Mouse (Mus musculus) heart, embryonic 14.5 days (tissue): ENCODE measurements around the gene Srd5a3. TPM values are rescaled to one million over a fixed set of nuclear protein-coding genes. Genes with fewer than 3 reads are reported as not detected.

ENCODE experiments used
- ATAC-seq: fragments of 200-750 bp; cut with Nextera tagmentation; 2 replicates; pipeline ENCODE4 v1.8.0; 2017; ENCODE audit warnings: low read depth, moderate TSS enrichment; ENCODE audit not compliant: insufficient number of reproducible peaks, insufficient read depth, low FRiP score
- H3K27ac ChIP-seq, 2 experiments: fragments of 200-500 bp in 1 of 2; fragments of 300-500 bp in 1 of 2; sonication (generic) in 1 of 2; replicated peaks in 1 of 2; 2 replicates each; pipeline ENCODE4 v1.5.1; 2012 to 2014; ENCODE audit warnings: low read depth in 2 of 2, low read length in 2 of 2, control low read depth in 1 of 2, mild to moderate bottlenecking in 1 of 2, mixed read lengths in 1 of 2; ENCODE audit not compliant: control insufficient read depth in 1 of 2, insufficient read depth in 1 of 2
- H3K27me3 ChIP-seq: fragments of 300-500 bp; sonication (generic); 2 replicates; pipeline ENCODE4 v1.6.1; 2014; ENCODE audit warnings: mild to moderate bottlenecking, low read length, control low read depth; ENCODE audit not compliant: control insufficient read depth, insufficient read depth
- H3K36me3 ChIP-seq: fragments of 300-500 bp; sonication (generic); 2 replicates; pipeline ENCODE4 v1.6.1; 2014; ENCODE audit warnings: mild to moderate bottlenecking, control low read depth, low read length, mixed read lengths; ENCODE audit not compliant: control insufficient read depth, insufficient read depth
- H3K4me1 ChIP-seq, 2 experiments: fragments of 200-500 bp in 1 of 2; fragments of 300-500 bp in 1 of 2; sonication (generic) in 1 of 2; 2 replicates each; pipeline ENCODE4 v1.6.1; 2012 to 2014; ENCODE audit warnings: low read length in 2 of 2, control low read depth in 1 of 2, mixed read lengths in 1 of 2; ENCODE audit not compliant: control insufficient read depth in 2 of 2, insufficient read depth in 2 of 2
- H3K4me2 ChIP-seq: fragments of 300-500 bp; sonication (generic); 2 replicates; pipeline ENCODE4 v1.6.1; 2014; ENCODE audit warnings: mild to moderate bottlenecking, low read length
- H3K4me3 ChIP-seq, 2 experiments: fragments of 200-500 bp in 1 of 2; fragments of 300-500 bp in 1 of 2; sonication (generic) in 1 of 2; 2 replicates each; pipeline ENCODE4 v1.5.1; 2012 to 2014; ENCODE audit warnings: low read length in 2 of 2, mild to moderate bottlenecking in 2 of 2, control low read depth in 1 of 2, low read depth in 1 of 2, moderate library complexity in 1 of 2; ENCODE audit not compliant: control insufficient read depth in 1 of 2, insufficient read depth in 1 of 2
- H3K9ac ChIP-seq: fragments of 300-500 bp; sonication (generic); 2 replicates; pipeline ENCODE4 v1.6.1; 2014; ENCODE audit warnings: mild to moderate bottlenecking, low read length
- H3K9me3 ChIP-seq: fragments of 300-500 bp; sonication (generic); 2 replicates; pipeline ENCODE4 v1.6.1; 2016; ENCODE audit warnings: low read length, control low read depth; ENCODE audit not compliant: control insufficient read depth
- WGBS: fragments of 180-500 bp; shearing (Covaris S2); extraction: QIAGEN DNeasy Blood & Tissue Kit; methylation state at CpG from one replicate; pipeline ENCODE4 v1.1.7; 2014; 5-methylcytosine and 5-hydroxymethylcytosine counted together
- polyA plus RNA-seq: library from polyadenylated mRNA; unstranded; fragments of >200 nt; fragmentation: Nextera tagmentation; extraction: Ambion mirVana; gene quantifications from 2 replicates; pipeline ENCODE4 v1.2.1, GENCODE M21; 2014

Gene Srd5a3
- polyA plus RNA-seq, 1 experiment from 2014 or later = 22.6 TPM

GRCm38 (mm10) chr5:76179791-76180190, 39.7 kb downstream of the Srd5a3 start:
- ATAC-seq = no peak
- no peaks in the 10 kb centered on the region for H3K9me3 ChIP-seq
- H3K4me3 ChIP-seq = no peak overlapping the region
- no peaks in the 10 kb centered on the region for H3K36me3 ChIP-seq
- no peaks in the 10 kb centered on the region for H3K27me3 ChIP-seq
- H3K27ac ChIP-seq = no peak overlapping the region
- H3K4me2 ChIP-seq = no peak overlapping the region
- 73% methylated on average over 5 of the region's 5 CpGs for WGBS
- H3K9ac ChIP-seq = no peak overlapping the region
- H3K4me1 ChIP-seq = peaks cover 8 to 24% of the 10 kb centered on the region in 2 experiments

- Histone ChIP-seq H3K9ac (no peak overlapping the region), H3K4me1 (peaks cover 13 to 38% of the 10 kb centered on the region in 2 experiments), H3K36me3 (peaks cover 10% of the 10 kb centered on the region), H3K4me3 (no peak overlapping the region), H3K27me3 (no peaks in the 10 kb centered on the region), H3K4me2 (no peak overlapping the region), H3K9me3 (no peaks in the 10 kb centered on the region), H3K27ac (peak overlapping the region in 1 of 2 experiments; percentile 7; a peak in 2 of 4 replicates)
- ATAC-seq = no peak
- WGBS = 43% methylated on average over 3 of the region's 3 CpGs
Measured at GRCm38 (mm10) chr5:76182326-76182725, 42.3 kb downstream of the Srd5a3 start.

- peaks cover 13 to 46% of the 10 kb centered on the region in 2 experiments for H3K4me1 ChIP-seq
- H3K36me3 ChIP-seq = peaks cover 12% of the 10 kb centered on the region
- peak; percentile 6; the same call in 1 of the 2 replicates for ATAC-seq
- H3K27me3 ChIP-seq = no peaks in the 10 kb centered on the region
- peak overlapping the region; percentile 96 for H3K9ac ChIP-seq
- peak overlapping the region; percentile 85 to 97 for H3K4me3 ChIP-seq
- peak overlapping the region; percentile 81 for H3K4me2 ChIP-seq
- no peaks in the 10 kb centered on the region for H3K9me3 ChIP-seq
- 39% methylated on average over 17 of the region's 17 CpGs for WGBS
- H3K27ac ChIP-seq = peak overlapping the region; percentile 39 to 97; a peak in 3 of 4 replicates
Measured at GRCm38 (mm10) chr5:76183043-76183749, 43.1 kb downstream of the Srd5a3 start.

GRCm38 (mm10) chr5:76183750-76184261, 43.7 kb downstream of the Srd5a3 start, which contains the start of gene Tmem165:
TSS of gene Tmem165 (plus strand) at chr5:76183880.
- 0% methylated on average over 48 of the region's 62 CpGs for WGBS
- no peaks in the 10 kb centered on the region for H3K27me3 ChIP-seq
- no peaks in the 10 kb centered on the region for H3K9me3 ChIP-seq
- peak within 1 kb of the TSS; percentile 96 for H3K9ac ChIP-seq
- H3K4me1 ChIP-seq = peaks cover 13 to 51% of the 10 kb centered on the region in 2 experiments
- peak within 1 kb of the TSS; percentile 81 for H3K4me2 ChIP-seq
- peak; percentile 92 for ATAC-seq
- H3K4me3 ChIP-seq = peak within 1 kb of the TSS; percentile 85 to 97
- peaks cover 12% of the 10 kb centered on the region for H3K36me3 ChIP-seq
- peak within 1 kb of the TSS; percentile 92 to 97 for H3K27ac ChIP-seq

GRCm38 (mm10) chr5:76184286-76185080, 44.4 kb downstream of the Srd5a3 start:
- Histone ChIP-seq H3K4me1 (peaks cover 16 to 57% of the 10 kb centered on the region in 2 experiments), H3K9me3 (no peaks in the 10 kb centered on the region), H3K27me3 (no peaks in the 10 kb centered on the region), H3K27ac (peak overlapping the region; percentile 92 to 97), H3K36me3 (peaks cover 12% of the 10 kb centered on the region), H3K9ac (peak overlapping the region; percentile 96), H3K4me2 (peak overlapping the region; percentile 81), H3K4me3 (peak overlapping the region; percentile 85 to 97)
- peak; percentile 88 for ATAC-seq
- 4% methylated on average over 31 of the region's 38 CpGs for WGBS

- Histone ChIP-seq H3K36me3 (peaks cover 28% of the 10 kb centered on the region), H3K4me2 (peak overlapping the region; percentile 26; the same call in 1 of the 2 replicates), H3K4me3 (no peak overlapping the region), H3K9me3 (no peaks in the 10 kb centered on the region), H3K27ac (peak overlapping the region; percentile 10 to 31; a peak in 1 of 4 replicates), H3K4me1 (peaks cover 18 to 69% of the 10 kb centered on the region in 2 experiments), H3K27me3 (no peaks in the 10 kb centered on the region), H3K9ac (peak overlapping the region; percentile 52)
- no peak for ATAC-seq
- 28% methylated on average over 5 of the region's 5 CpGs for WGBS
Measured at GRCm38 (mm10) chr5:76187885-76188284, 47.8 kb downstream of the Srd5a3 start.

- Histone ChIP-seq H3K27ac (no peak overlapping the region), H3K4me3 (no peak overlapping the region), H3K4me1 (peaks cover 19 to 70% of the 10 kb centered on the region in 2 experiments), H3K9me3 (no peaks in the 10 kb centered on the region), H3K9ac (no peak overlapping the region), H3K36me3 (peaks cover 35% of the 10 kb centered on the region), H3K4me2 (no peak overlapping the region), H3K27me3 (no peaks in the 10 kb centered on the region)
- WGBS = 89% methylated on average over 4 of the region's 4 CpGs
- ATAC-seq = no peak
Measured at GRCm38 (mm10) chr5:76190609-76191008, 50.5 kb downstream of the Srd5a3 start.
